Mouse (Mus musculus) neural tube, embryonic 12.5 days (tissue): ENCODE measurements around the gene Limch1. TPM values are rescaled to one million over a fixed set of nuclear protein-coding genes. Genes with fewer than 3 reads are reported as not detected.

Experiments used
- ATAC-seq: fragments of 200-750 bp; cut with Nextera tagmentation; 2 replicates; pipeline ENCODE4 v1.8.0; 2017; ENCODE audit warnings: low read depth, mild to moderate bottlenecking, moderate TSS enrichment, moderate library complexity; ENCODE audit not compliant: low FRiP score
- H3K27ac ChIP-seq: fragments of 300-500 bp; sonication (generic); 2 replicates; pipeline ENCODE4 v1.5.1; 2016
- H3K27me3 ChIP-seq: fragments of 300-500 bp; sonication (generic); replicated peaks from 2 replicates; pipeline ENCODE4 v1.6.1; 2016; ENCODE audit warnings: mild to moderate bottlenecking
- H3K36me3 ChIP-seq: fragments of 300-500 bp; sonication (generic); 2 replicates; pipeline ENCODE4 v1.6.1; 2016; ENCODE audit warnings: mild to moderate bottlenecking
- H3K4me1 ChIP-seq: fragments of 300-500 bp; sonication (generic); 2 replicates; pipeline ENCODE4 v1.6.1; 2016
- H3K4me2 ChIP-seq: fragments of 300-500 bp; sonication (generic); replicated peaks from 2 replicates; pipeline ENCODE4 v1.6.1; 2016; ENCODE audit warnings: mild to moderate bottlenecking
- H3K4me3 ChIP-seq: fragments of 300-500 bp; sonication (generic); 2 replicates; pipeline ENCODE4 v1.5.1; 2016
- H3K9ac ChIP-seq: fragments of 300-500 bp; sonication (generic); 2 replicates; pipeline ENCODE4 v1.6.1; 2016; ENCODE audit warnings: mild to moderate bottlenecking
- H3K9me3 ChIP-seq: fragments of 300-500 bp; sonication (generic); 2 replicates; pipeline ENCODE4 v1.6.1; 2016; ENCODE audit warnings: mild to moderate bottlenecking
- WGBS: fragments of 180-500 bp; shearing (Covaris S2); methylation state at CpG from one replicate; pipeline ENCODE4 v1.1.7; 2016; 5-methylcytosine and 5-hydroxymethylcytosine counted together
- polyA plus RNA-seq: library from polyadenylated mRNA; unstranded; fragments of >200 nt; fragmentation: Nextera tagmentation; extraction: Ambion mirVana; gene quantifications from 2 replicates; pipeline ENCODE4 v1.2.1, GENCODE M21; 2016

Limch1 gene
- polyA plus RNA-seq, 1 experiment from 2014 or later, result 59.8 TPM

- no peak overlapping the region for H3K9ac ChIP-seq
- H3K36me3 ChIP-seq, result no peaks in the 10 kb centered on the region
- H3K4me2 ChIP-seq, result no peak overlapping the region
- no peak overlapping the region for H3K27ac ChIP-seq
- no peak for ATAC-seq
- H3K4me3 ChIP-seq, result no peak overlapping the region
- 21% methylated on average over 4 of the region's 4 CpGs for WGBS
- H3K27me3 ChIP-seq, result no peaks in the 10 kb centered on the region
- no peaks in the 10 kb centered on the region for H3K9me3 ChIP-seq
- peaks cover 6% of the 10 kb centered on the region for H3K4me1 ChIP-seq
Measured at GRCm38 (mm10) chr5:66769070-66769469, 23.4 kb downstream of the Limch1 start.

GRCm38 (mm10) chr5:66769558-66769957 lies 23.9 kb downstream of the Limch1 start:
- ATAC-seq, result no peak; the same call in 1 of the 2 replicates
- H3K9me3 ChIP-seq, result no peaks in the 10 kb centered on the region
- no peaks in the 10 kb centered on the region for H3K27me3 ChIP-seq
- 76% methylated on average over 5 of the region's 5 CpGs for WGBS
- no peak overlapping the region for H3K9ac ChIP-seq
- H3K4me2 ChIP-seq, result no peak overlapping the region
- H3K36me3 ChIP-seq, result no peaks in the 10 kb centered on the region
- no peak overlapping the region for H3K27ac ChIP-seq
- no peak overlapping the region for H3K4me3 ChIP-seq
- H3K4me1 ChIP-seq, result peaks cover 6% of the 10 kb centered on the region

- H3K9me3 ChIP-seq, result no peaks in the 10 kb centered on the region
- H3K4me3 ChIP-seq, result no peak overlapping the region
- H3K4me2 ChIP-seq, result no peak overlapping the region
- no peak overlapping the region for H3K9ac ChIP-seq
- 58% methylated on average over 10 of the region's 10 CpGs for WGBS
- no peaks in the 10 kb centered on the region for H3K27me3 ChIP-seq
- no peak for ATAC-seq
- H3K4me1 ChIP-seq, result no peaks in the 10 kb centered on the region
- H3K36me3 ChIP-seq, result no peaks in the 10 kb centered on the region
- no peak overlapping the region for H3K27ac ChIP-seq
Measured at GRCm38 (mm10) chr5:66777999-66778710, 32.5 kb downstream of the Limch1 start.

- Histone ChIP-seq H3K9me3 (no peaks in the 10 kb centered on the region), H3K4me3 (no peak overlapping the region), H3K9ac (no peak overlapping the region), H3K4me1 (no peaks in the 10 kb centered on the region), H3K27ac (no peak overlapping the region), H3K4me2 (no peak overlapping the region), H3K36me3 (no peaks in the 10 kb centered on the region), H3K27me3 (no peaks in the 10 kb centered on the region)
- WGBS, result 94% methylated on average over 4 of the region's 4 CpGs
- ATAC-seq, result no peak
Measured at GRCm38 (mm10) chr5:66780371-66780770, 34.7 kb downstream of the Limch1 start.

- Histone ChIP-seq H3K9me3 (no peaks in the 10 kb centered on the region), H3K4me2 (no peak overlapping the region), H3K27ac (no peak overlapping the region), H3K4me1 (no peaks in the 10 kb centered on the region), H3K36me3 (no peaks in the 10 kb centered on the region), H3K4me3 (no peak overlapping the region), H3K27me3 (no peaks in the 10 kb centered on the region), H3K9ac (no peak overlapping the region)
- ATAC-seq, result no peak
- WGBS, result 84% methylated on average over 1 of the region's 1 CpGs
Measured at GRCm38 (mm10) chr5:66781507-66781906, 35.9 kb downstream of the Limch1 start.

- Histone ChIP-seq H3K27me3 (no peaks in the 10 kb centered on the region), H3K4me3 (no peak overlapping the region), H3K4me2 (no peak overlapping the region), H3K36me3 (no peaks in the 10 kb centered on the region), H3K9me3 (no peaks in the 10 kb centered on the region), H3K9ac (no peak overlapping the region), H3K4me1 (no peaks in the 10 kb centered on the region), H3K27ac (no peak overlapping the region)
- 93% methylated on average over 2 of the region's 2 CpGs for WGBS
- no peak for ATAC-seq
Measured at GRCm38 (mm10) chr5:66782851-66783250, 37.2 kb downstream of the Limch1 start.

GRCm38 (mm10) chr5:66784624-66785361 lies 39.2 kb downstream of the Limch1 start:
- Histone ChIP-seq H3K36me3 (no peaks in the 10 kb centered on the region), H3K4me1 (no peaks in the 10 kb centered on the region), H3K4me2 (no peak overlapping the region), H3K27me3 (no peaks in the 10 kb centered on the region), H3K9ac (no peak overlapping the region), H3K27ac (no peak overlapping the region), H3K9me3 (peaks cover 3% of the 10 kb centered on the region; the same call in 1 of the 2 replicates), H3K4me3 (no peak overlapping the region)
- no peak for ATAC-seq
- 82% methylated on average over 9 of the region's 9 CpGs for WGBS

GRCm38 (mm10) chr5:66785995-66786620 lies 40.5 kb downstream of the Limch1 start:
- no peak for ATAC-seq
- 53% methylated on average over 1 of the region's 1 CpGs for WGBS
- peaks cover 3% of the 10 kb centered on the region; the same call in 1 of the 2 replicates for H3K9me3 ChIP-seq
- no peaks in the 10 kb centered on the region for H3K36me3 ChIP-seq
- H3K9ac ChIP-seq, result no peak overlapping the region
- no peaks in the 10 kb centered on the region for H3K4me1 ChIP-seq
- no peak overlapping the region for H3K4me3 ChIP-seq
- no peak overlapping the region for H3K4me2 ChIP-seq
- no peaks in the 10 kb centered on the region for H3K27me3 ChIP-seq
- no peak overlapping the region for H3K27ac ChIP-seq

GRCm38 (mm10) chr5:66786621-66787061 lies 41.0 kb downstream of the Limch1 start:
- Histone ChIP-seq H3K4me1 (no peaks in the 10 kb centered on the region), H3K9ac (no peak overlapping the region), H3K4me2 (no peak overlapping the region), H3K27me3 (no peaks in the 10 kb centered on the region), H3K27ac (no peak overlapping the region), H3K9me3 (peaks cover 3% of the 10 kb centered on the region; the same call in 1 of the 2 replicates), H3K36me3 (no peaks in the 10 kb centered on the region), H3K4me3 (no peak overlapping the region)
- WGBS, result 87% methylated on average over 8 of the region's 8 CpGs
- no peak for ATAC-seq

- no peaks in the 10 kb centered on the region for H3K27me3 ChIP-seq
- H3K9ac ChIP-seq, result no peak overlapping the region
- no peak overlapping the region for H3K27ac ChIP-seq
- no peaks in the 10 kb centered on the region for H3K36me3 ChIP-seq
- no peak overlapping the region for H3K4me3 ChIP-seq
- H3K9me3 ChIP-seq, result peaks cover 3% of the 10 kb centered on the region; the same call in 1 of the 2 replicates
- ATAC-seq, result no peak
- no peaks in the 10 kb centered on the region for H3K4me1 ChIP-seq
- WGBS, result 83% methylated on average over 3 of the region's 3 CpGs
- H3K4me2 ChIP-seq, result no peak overlapping the region
Measured at GRCm38 (mm10) chr5:66789041-66789440, 43.4 kb downstream of the Limch1 start.

- 86% methylated on average over 6 of the region's 6 CpGs for WGBS
- H3K27me3 ChIP-seq, result no peaks in the 10 kb centered on the region
- ATAC-seq, result no peak
- no peak overlapping the region for H3K27ac ChIP-seq
- H3K4me2 ChIP-seq, result no peak overlapping the region
- H3K9ac ChIP-seq, result no peak overlapping the region
- H3K9me3 ChIP-seq, result peaks cover 3% of the 10 kb centered on the region; the same call in 1 of the 2 replicates
- no peak overlapping the region for H3K4me3 ChIP-seq
- H3K4me1 ChIP-seq, result no peaks in the 10 kb centered on the region
- no peaks in the 10 kb centered on the region for H3K36me3 ChIP-seq
Measured at GRCm38 (mm10) chr5:66791161-66791560, 45.5 kb downstream of the Limch1 start.

GRCm38 (mm10) chr5:66793251-66793650 lies 47.6 kb downstream of the Limch1 start:
- peaks cover 3% of the 10 kb centered on the region; the same call in 1 of the 2 replicates for H3K9me3 ChIP-seq
- H3K27me3 ChIP-seq, result no peaks in the 10 kb centered on the region
- no peak for ATAC-seq
- H3K9ac ChIP-seq, result no peak overlapping the region
- H3K4me1 ChIP-seq, result peaks cover 10% of the 10 kb centered on the region
- no peak overlapping the region for H3K27ac ChIP-seq
- 98% methylated on average over 3 of the region's 3 CpGs for WGBS
- H3K4me2 ChIP-seq, result no peak overlapping the region
- no peak overlapping the region for H3K4me3 ChIP-seq
- no peaks in the 10 kb centered on the region for H3K36me3 ChIP-seq
